Comparison of ENCODE assay signal across 17 mouse cellular contexts in the genomic region with DNA sequence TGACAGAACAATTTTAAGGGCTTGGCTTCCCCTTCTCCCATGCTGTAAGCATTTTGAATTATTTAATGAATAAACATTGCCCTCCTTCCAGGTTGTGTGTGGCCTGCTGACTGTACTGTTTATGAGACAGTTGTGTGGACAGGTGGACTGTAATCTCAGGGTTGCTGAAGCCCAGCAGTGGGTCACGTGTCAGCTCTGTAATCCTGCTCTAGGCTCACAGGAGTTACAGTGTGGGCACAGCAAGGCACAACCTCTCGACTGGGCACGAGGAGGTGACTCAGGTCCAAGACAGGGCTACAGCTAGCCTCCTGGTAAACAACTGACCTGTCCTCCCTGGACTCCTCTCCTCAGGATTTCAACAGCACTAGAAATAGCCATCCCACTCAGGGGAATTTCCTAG. TPM values are rescaled to one million over a fixed set of nuclear protein-coding genes. Genes with fewer than 3 reads are reported as not detected.
DNase-seq lines count a peak whose midpoint lies in the region; ATAC-seq and TF ChIP-seq lines count a peak whose summit lies in the region.
"Had no signal": no experiment of that assay in that cellular context is flagged by ENCODE, and none has a peak within 500 bp of the region (broad histone marks: within the 10 kb centered on the region; RNA-seq: fewer than 3 reads in every experiment).

No protein-coding gene starts in this region.

- peak; percentile 67 for DNase-seq in kidney, adult 11 months
- peak; percentile 35 to 61 for DNase-seq in kidney, adult 8-10 months
- DNase-seq in liver, embryonic 14.5 days (ENCODE audit: low read depth in 3 of 3, low spot score in 3 of 3): no peak
- no peak for DNase-seq in ovary, postnatal 10 days (ENCODE audit: low spot score)
- no peak for DNase-seq in urinary bladder, postnatal 14 days (ENCODE audit: low spot score)
- DNase-seq in thymus, postnatal 14 days: no peak
- DNase-seq: adrenal gland, postnatal 25 days; cerebellum, adult 11 months; layer of hippocampus, adult 9-11 months; lung, postnatal 10 days; midbrain, embryonic 14.5 days; thymus, adult 18-20 months had no signal

- H3K4me2 ChIP-seq in kidney, embryonic 14.5 days (replicated peaks; ENCODE audit: low read depth, low read length): no peak overlapping the region
- H3K4me2 ChIP-seq in liver, embryonic 14.5 days (ENCODE audit: low read depth): no peak overlapping the region
- H3K4me2 ChIP-seq: hindbrain, embryonic 15.5 days; limb, embryonic 12.5 days; neural tube, embryonic 13.5 days had no signal

- H3K9ac ChIP-seq in kidney, embryonic 14.5 days (ENCODE audit: low read depth, low read length): no peak overlapping the region
- no peak overlapping the region; the same call in 1 of the 2 replicates for H3K9ac ChIP-seq in liver, embryonic 14.5 days (replicated peaks)
- H3K9ac ChIP-seq: hindbrain, embryonic 15.5 days; limb, embryonic 12.5 days; neural tube, embryonic 13.5 days had no signal

- no peak for TF ChIP-seq POLR2A in bone marrow macrophage, adult 2 months (IDR thresholded peaks at IDR 0.05; ENCODE audit: borderline replicate concordance, low read depth, low read length)

- peaks cover 3% of the 10 kb centered on the region; the same call in 1 of the 2 replicates for H3K27me3 ChIP-seq in kidney, embryonic 14.5 days (ENCODE audit: control insufficient read depth, insufficient read depth, low read length)
- H3K27me3 ChIP-seq in liver, embryonic 14.5 days (ENCODE audit: control insufficient read depth, insufficient read depth, low read length): peaks cover 2% of the 10 kb centered on the region; the same call in 1 of the 2 replicates
- H3K27me3 ChIP-seq: hindbrain, embryonic 15.5 days had no signal

- no peak for TF ChIP-seq EP300 in liver, embryonic 14.5 days (IDR thresholded peaks at IDR 0.05; ENCODE audit: low read depth)

- WGBS in kidney, embryonic 14.5 days: 83% methylated on average over 3 of the region's 3 CpGs
- WGBS in liver, embryonic 14.5 days (ENCODE audit: insufficient replicate concordance): 73% methylated on average over 3 of the region's 3 CpGs

- no peak; the same call in 1 of the 2 replicates for TF ChIP-seq CTCF in bone marrow macrophage, adult 2 months (IDR thresholded peaks at IDR 0.05; ENCODE audit: low read depth, low read length)
- no peak for TF ChIP-seq CTCF in liver, embryonic 14.5 days (IDR thresholded peaks at IDR 0.05; ENCODE audit: low read depth)

- H3K27ac ChIP-seq in kidney, embryonic 14.5 days (ENCODE audit: low read depth, low read length): no peak overlapping the region
- peak overlapping the region; percentile 92 for H3K27ac ChIP-seq in bone marrow macrophage, adult 2 months (ENCODE audit: insufficient read depth, low read depth, low read length)
- peak overlapping the region; percentile 92 for H3K27ac ChIP-seq in liver, embryonic 14.5 days
- H3K27ac ChIP-seq: limb, embryonic 12.5 days; neural tube, embryonic 13.5 days had no signal

- no peak for ATAC-seq in kidney, embryonic 14.5 days (ENCODE audit: low FRiP score, low TSS enrichment)
- no peak for ATAC-seq in liver, embryonic 14.5 days (ENCODE audit: insufficient read depth)

- H3K9me3 ChIP-seq in kidney, embryonic 14.5 days (ENCODE audit: control insufficient read depth, low read length): no peaks in the 10 kb centered on the region
- no peaks in the 10 kb centered on the region for H3K9me3 ChIP-seq in liver, embryonic 14.5 days (ENCODE audit: control insufficient read depth, low read length)
- H3K9me3 ChIP-seq: hindbrain, embryonic 15.5 days; limb, embryonic 12.5 days; neural tube, embryonic 13.5 days had no signal

- no peak overlapping the region for H3K4me3 ChIP-seq in kidney, embryonic 14.5 days (ENCODE audit: low read length)
- no peak overlapping the region for H3K4me3 ChIP-seq in bone marrow macrophage, adult 2 months (ENCODE audit: insufficient read depth, low read length)
- no peak overlapping the region for H3K4me3 ChIP-seq in liver, embryonic 14.5 days (ENCODE audit: insufficient read depth in 1 of 2, low read depth in 2 of 2, low read length in 2 of 2)
- H3K4me3 ChIP-seq: hindbrain, embryonic 15.5 days; limb, embryonic 12.5 days; neural tube, embryonic 13.5 days had no signal

- H3K4me1 ChIP-seq in kidney, embryonic 14.5 days (ENCODE audit: control insufficient read depth, insufficient read depth, low read length): peaks cover 8% of the 10 kb centered on the region; the same call in 1 of the 2 replicates
- peaks cover 69% of the 10 kb centered on the region for H3K4me1 ChIP-seq in bone marrow macrophage, adult 2 months (ENCODE audit: control insufficient read depth, insufficient read depth, low read length)
- peaks cover 69 to 71% of the 10 kb centered on the region in 2 experiments for H3K4me1 ChIP-seq in liver, embryonic 14.5 days (replicated peaks; ENCODE audit: control insufficient read depth in 2 of 2, insufficient read depth in 2 of 2, low read length in 1 of 2)

- H3K36me3 ChIP-seq in kidney, embryonic 14.5 days (ENCODE audit: control insufficient read depth, insufficient read depth, low read length): no peaks in the 10 kb centered on the region
- H3K36me3 ChIP-seq in liver, embryonic 14.5 days (replicated peaks; ENCODE audit: control insufficient read depth, insufficient read depth, low read depth): no peaks in the 10 kb centered on the region
- H3K36me3 ChIP-seq: hindbrain, embryonic 15.5 days; limb, embryonic 12.5 days; neural tube, embryonic 13.5 days had no signal

RNA-seq across cellular contexts. Expression of gene Ampd3, which starts 4.3 kb away (rescaled TPM):
- 3.2 and 4.5 TPM in 2 replicates for polyA plus RNA-seq in kidney, embryonic 14.5 days (2014; fragmentation: Nextera tagmentation; extraction: Ambion mirVana)
- polyA plus RNA-seq in bone marrow macrophage, adult 2 months (2012; ENCODE audit: insufficient read depth, insufficient read length, missing spikeins): 43.3 and 44.5 TPM in 2 replicates
- 19.4 and 21.9 TPM in 2 replicates for polyA plus RNA-seq in liver, embryonic 14.5 days (2012; rRNA removed)
- polyA plus RNA-seq in liver, embryonic 14.5 days (2014; fragmentation: Nextera tagmentation; extraction: Ambion mirVana): 28.6 and 32.9 TPM in 2 replicates

Comparison
In these comparisons a context has a peak if more than half of its experiments do, and no peak if none do; other contexts are left out.
1. DNase-seq: peak in kidney, adult 11 months (single experiment) and kidney, adult 8-10 months (2 of 2); none in liver, embryonic 14.5 days (0 of 3), ovary, postnatal 10 days (single experiment), urinary bladder, postnatal 14 days (single experiment) and thymus, postnatal 14 days (single experiment).